9 mouse cellular contexts compared by ENCODE assay signal in genomic region chr9:37613911-37614280, GRCm38 (mm10). TPM values are rescaled to one million over a fixed set of nuclear protein-coding genes. Genes with fewer than 3 reads are reported as not detected.
DNase-seq lines count a peak whose midpoint lies in the region; ATAC-seq and TF ChIP-seq lines count a peak whose summit lies in the region.
"Had no signal": no experiment of that assay in that cellular context is flagged by ENCODE, and none has a peak within 500 bp of the region (broad histone marks: within the 10 kb centered on the region; RNA-seq: fewer than 3 reads in every experiment).

No protein-coding gene starts in this region.

- H3K4me1 ChIP-seq in heart, embryonic 10.5 days, result no peaks in the 10 kb centered on the region
- H3K4me1 ChIP-seq in E14TG2a.4 (replicated peaks; ENCODE audit: low read depth, low read length), result peaks cover 21% of the 10 kb centered on the region
- H3K4me1 ChIP-seq in forebrain, embryonic 12.5 days, result peaks cover 9% of the 10 kb centered on the region
- H3K4me1 ChIP-seq in liver, embryonic 13.5 days (replicated peaks), result peaks cover 26% of the 10 kb centered on the region

- no peaks in the 10 kb centered on the region for H3K9me3 ChIP-seq in heart, embryonic 10.5 days
- no peaks in the 10 kb centered on the region for H3K9me3 ChIP-seq in E14TG2a.4 (ENCODE audit: low read length)
- H3K9me3 ChIP-seq in forebrain, embryonic 12.5 days, result no peaks in the 10 kb centered on the region
- H3K9me3 ChIP-seq in liver, embryonic 13.5 days (replicated peaks), result no peaks in the 10 kb centered on the region

- no peak for TF ChIP-seq CTCF in E14TG2a.4 (conservative IDR thresholded peaks at IDR 0.05; ENCODE audit: low read length)

- no peaks in the 10 kb centered on the region for H3K36me3 ChIP-seq in heart, embryonic 10.5 days
- no peaks in the 10 kb centered on the region for H3K36me3 ChIP-seq in E14TG2a.4 (ENCODE audit: insufficient read depth, low read length)
- H3K36me3 ChIP-seq in forebrain, embryonic 12.5 days (replicated peaks), result no peaks in the 10 kb centered on the region
- no peaks in the 10 kb centered on the region for H3K36me3 ChIP-seq in liver, embryonic 13.5 days

- H3K4me2 ChIP-seq in forebrain, embryonic 12.5 days, result peak overlapping the region; percentile 61
- peak overlapping the region; percentile 91 for H3K4me2 ChIP-seq in liver, embryonic 13.5 days

- H3K27ac ChIP-seq in heart, embryonic 10.5 days, result peak overlapping the region; percentile 90
- H3K27ac ChIP-seq in forebrain, embryonic 12.5 days, result peak overlapping the region; percentile 76; the same call in 1 of the 2 replicates
- H3K27ac ChIP-seq in liver, embryonic 13.5 days, result peak overlapping the region; percentile 70

- H3K9ac ChIP-seq in forebrain, embryonic 12.5 days, result peak overlapping the region; percentile 53
- H3K9ac ChIP-seq in liver, embryonic 13.5 days, result peak overlapping the region; percentile 74

- no peaks in the 10 kb centered on the region for H3K27me3 ChIP-seq in heart, embryonic 10.5 days (ENCODE audit: insufficient read depth, poor library complexity, severe bottlenecking)
- no peaks in the 10 kb centered on the region for H3K27me3 ChIP-seq in E14TG2a.4 (ENCODE audit: insufficient read depth, low read length)
- H3K27me3 ChIP-seq in forebrain, embryonic 12.5 days, result no peaks in the 10 kb centered on the region
- H3K27me3 ChIP-seq in liver, embryonic 13.5 days, result no peaks in the 10 kb centered on the region

- 23% methylated on average over 6 of the region's 6 CpGs for WGBS in heart, embryonic 10.5 days
- 22% methylated on average over 6 of the region's 6 CpGs for WGBS in forebrain, embryonic 12.5 days
- WGBS in liver, embryonic 13.5 days (ENCODE audit: insufficient replicate concordance), result 22% methylated on average over 6 of the region's 6 CpGs

- ATAC-seq in forebrain, embryonic 12.5 days (ENCODE audit: low FRiP score), result peak; percentile 53
- peak; percentile 47; the same call in 1 of the 2 replicates for ATAC-seq in liver, embryonic 13.5 days (ENCODE audit: low read depth)

- no peak for DNase-seq in heart, embryonic 10.5 days (ENCODE audit: low spot score)
- DNase-seq in heart, adult 11 months, result no peak
- no peak for DNase-seq in liver, embryonic 13.5 days
- DNase-seq in cerebellum, postnatal 10 days, result no peak
- no peak for DNase-seq in cerebellum, adult 9-10 months
- no peak for DNase-seq in spleen, adult 18-20 months

- H3K4me3 ChIP-seq in heart, embryonic 10.5 days, result peak overlapping the region; percentile 77
- peak overlapping the region; percentile 87 for H3K4me3 ChIP-seq in E14TG2a.4 (replicated peaks; ENCODE audit: low read length)
- peak overlapping the region; percentile 57 for H3K4me3 ChIP-seq in forebrain, embryonic 12.5 days (replicated peaks)
- peak overlapping the region; percentile 75 for H3K4me3 ChIP-seq in liver, embryonic 13.5 days (replicated peaks)

RNA-seq across cellular contexts. Expression of gene Spa17, which starts 0.4 kb away (rescaled TPM):
- 7.1 and 8.1 TPM in 2 replicates for polyA plus RNA-seq in heart, embryonic 10.5 days (2016; fragmentation: Nextera tagmentation; extraction: Ambion mirVana)
- 18.9 and 21.2 TPM in 2 replicates for polyA plus RNA-seq in forebrain, embryonic 12.5 days (2016; fragmentation: Nextera tagmentation; extraction: Ambion mirVana)
- polyA plus RNA-seq in liver, embryonic 13.5 days (2015; fragmentation: Nextera tagmentation; extraction: Ambion mirVana), result 2.4 and 2.8 TPM in 2 replicates

RNA-seq across cellular contexts. Expression of gene Tbrg1, which starts 43.2 kb away (rescaled TPM):
- polyA plus RNA-seq in heart, embryonic 10.5 days (2016; fragmentation: Nextera tagmentation; extraction: Ambion mirVana), result 200 and 203 TPM in 2 replicates
- 109 and 114 TPM in 2 replicates for polyA plus RNA-seq in forebrain, embryonic 12.5 days (2016; fragmentation: Nextera tagmentation; extraction: Ambion mirVana)
- 65.9 and 72.0 TPM in 2 replicates for polyA plus RNA-seq in liver, embryonic 13.5 days (2015; fragmentation: Nextera tagmentation; extraction: Ambion mirVana)

RNA-seq across cellular contexts. Expression of gene Panx3, which starts 55.1 kb away (rescaled TPM):
- 0.31 TPM in 1 of 2 replicates, not detected in the other for polyA plus RNA-seq in heart, embryonic 10.5 days (2016; fragmentation: Nextera tagmentation; extraction: Ambion mirVana)
- 0.19 TPM in 2 replicates for polyA plus RNA-seq in forebrain, embryonic 12.5 days (2016; fragmentation: Nextera tagmentation; extraction: Ambion mirVana)
- polyA plus RNA-seq in liver, embryonic 13.5 days (2015; fragmentation: Nextera tagmentation; extraction: Ambion mirVana), result not detected in 2 replicates
- polyA plus RNA-seq: C2C12 had no signal

RNA-seq across cellular contexts. Expression of gene Siae, which starts 58.4 kb away (rescaled TPM):
- 7.6 and 10.0 TPM in 2 replicates for polyA plus RNA-seq in heart, embryonic 10.5 days (2016; fragmentation: Nextera tagmentation; extraction: Ambion mirVana)
- 7.3 and 7.4 TPM in 2 replicates for polyA plus RNA-seq in forebrain, embryonic 12.5 days (2016; fragmentation: Nextera tagmentation; extraction: Ambion mirVana)
- 4.3 and 5.5 TPM in 2 replicates for polyA plus RNA-seq in liver, embryonic 13.5 days (2015; fragmentation: Nextera tagmentation; extraction: Ambion mirVana)
